Mouse (Mus musculus) testis, adult 2 months (tissue): ENCODE results near the gene Gm21988.

ENCODE experiments used
- CTCF ChIP-seq: fragments of 200-500 bp; IDR thresholded peaks from 2 replicates; pipeline ENCODE4 v1.5.1; 2012; ENCODE audit warnings: low read depth, mild to moderate bottlenecking, inconsistent platforms, low read length, moderate library complexity; ENCODE audit not compliant: control insufficient read depth, insufficient read depth, insufficient replicate concordance
- POLR2A ChIP-seq: fragments of 200-500 bp; IDR thresholded peaks from 2 replicates; pipeline ENCODE4 v1.6.1; 2012; ENCODE audit warnings: low read depth, mild to moderate bottlenecking, inconsistent platforms, low read length, moderate library complexity; ENCODE audit not compliant: control insufficient read depth

DNA sequence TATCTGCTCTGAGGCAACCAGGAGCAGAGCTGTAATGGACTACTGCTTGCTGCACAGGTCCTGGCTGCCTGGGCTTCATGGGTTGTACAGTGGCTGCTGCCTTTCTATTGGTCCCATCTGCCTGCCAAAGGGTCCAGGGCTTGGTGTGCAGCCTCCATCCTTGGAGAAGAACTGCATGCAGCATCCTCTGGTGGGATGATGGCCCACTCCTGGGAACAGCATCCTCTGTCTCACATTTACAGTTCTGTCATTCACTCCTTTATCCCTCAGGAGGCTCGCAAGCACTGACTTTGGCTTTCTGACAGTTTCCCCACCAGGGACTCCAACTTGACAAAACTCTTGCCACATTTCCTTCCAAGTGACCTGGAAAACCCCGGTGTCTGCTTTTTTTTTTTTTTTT is 32.8 kb downstream of the Gm21988 start:
- TF ChIP-seq POLR2A = no peak
- TF ChIP-seq CTCF = no peak
